Mouse (Mus musculus): ENCODE results near the gene Mipep. TPM values are rescaled to one million over a fixed set of nuclear protein-coding genes. Genes with fewer than 3 reads are reported as not detected.

Mipep gene
- polyA plus RNA-seq, 1 experiment from 2014 or later: 21.5 TPM

- no peak overlapping the region for H3K4me3 ChIP-seq (ENCODE audit: low read length)
- H3K36me3 ChIP-seq (ENCODE audit: control insufficient read depth, insufficient read depth, low read length): no peaks in the 10 kb centered on the region
- no peaks in the 10 kb centered on the region for H3K9me3 ChIP-seq (ENCODE audit: control insufficient read depth, low read length)
- no peaks in the 10 kb centered on the region for H3K27me3 ChIP-seq (ENCODE audit: control insufficient read depth, insufficient read depth, low read depth, low read length)
- peaks cover 12% of the 10 kb centered on the region for H3K4me1 ChIP-seq (replicated peaks; ENCODE audit: control insufficient read depth, insufficient read depth, low read length)
- no peak overlapping the region for H3K4me2 ChIP-seq (ENCODE audit: low read depth, low read length)
- WGBS: 25% methylated on average over 4 of the region's 4 CpGs
- peak; percentile 89 for ATAC-seq (ENCODE audit: low read depth)
- H3K9ac ChIP-seq (ENCODE audit: low read length): no peak overlapping the region
- peak overlapping the region; percentile 59 for H3K27ac ChIP-seq (ENCODE audit: low read length)
Measured at GRCm38 (mm10) chr14:60916661-60917060, 132.3 kb downstream of the Mipep start.

GRCm38 (mm10) chr14:60926011-60926410, 141.6 kb downstream of the Mipep start:
- H3K9ac ChIP-seq (ENCODE audit: low read length): no peak overlapping the region
- 100% methylated on average over 1 of the region's 1 CpGs for WGBS
- no peak overlapping the region for H3K4me2 ChIP-seq (ENCODE audit: low read depth, low read length)
- no peaks in the 10 kb centered on the region for H3K27me3 ChIP-seq (ENCODE audit: control insufficient read depth, insufficient read depth, low read depth, low read length)
- ATAC-seq (ENCODE audit: low read depth): no peak
- no peaks in the 10 kb centered on the region for H3K4me1 ChIP-seq (replicated peaks; ENCODE audit: control insufficient read depth, insufficient read depth, low read length)
- H3K36me3 ChIP-seq (ENCODE audit: control insufficient read depth, insufficient read depth, low read length): no peaks in the 10 kb centered on the region
- no peak overlapping the region for H3K27ac ChIP-seq (ENCODE audit: low read length)
- H3K9me3 ChIP-seq (ENCODE audit: control insufficient read depth, low read length): peaks cover 2% of the 10 kb centered on the region; the same call in 1 of the 2 replicates
- no peak overlapping the region for H3K4me3 ChIP-seq (ENCODE audit: low read length)

GRCm38 (mm10) chr14:60935705-60936104, 151.3 kb downstream of the Mipep start:
- no peak overlapping the region for H3K4me2 ChIP-seq (ENCODE audit: low read depth, low read length)
- WGBS: 77% methylated on average over 5 of the region's 5 CpGs
- H3K9ac ChIP-seq (ENCODE audit: low read length): no peak overlapping the region
- no peak overlapping the region for H3K4me3 ChIP-seq (ENCODE audit: low read length)
- no peaks in the 10 kb centered on the region for H3K27me3 ChIP-seq (ENCODE audit: control insufficient read depth, insufficient read depth, low read depth, low read length)
- H3K9me3 ChIP-seq (ENCODE audit: control insufficient read depth, low read length): no peaks in the 10 kb centered on the region
- H3K36me3 ChIP-seq (ENCODE audit: control insufficient read depth, insufficient read depth, low read length): no peaks in the 10 kb centered on the region
- no peak overlapping the region for H3K27ac ChIP-seq (ENCODE audit: low read length)
- no peak for ATAC-seq (ENCODE audit: low read depth)
- H3K4me1 ChIP-seq (replicated peaks; ENCODE audit: control insufficient read depth, insufficient read depth, low read length): no peaks in the 10 kb centered on the region

DNA sequence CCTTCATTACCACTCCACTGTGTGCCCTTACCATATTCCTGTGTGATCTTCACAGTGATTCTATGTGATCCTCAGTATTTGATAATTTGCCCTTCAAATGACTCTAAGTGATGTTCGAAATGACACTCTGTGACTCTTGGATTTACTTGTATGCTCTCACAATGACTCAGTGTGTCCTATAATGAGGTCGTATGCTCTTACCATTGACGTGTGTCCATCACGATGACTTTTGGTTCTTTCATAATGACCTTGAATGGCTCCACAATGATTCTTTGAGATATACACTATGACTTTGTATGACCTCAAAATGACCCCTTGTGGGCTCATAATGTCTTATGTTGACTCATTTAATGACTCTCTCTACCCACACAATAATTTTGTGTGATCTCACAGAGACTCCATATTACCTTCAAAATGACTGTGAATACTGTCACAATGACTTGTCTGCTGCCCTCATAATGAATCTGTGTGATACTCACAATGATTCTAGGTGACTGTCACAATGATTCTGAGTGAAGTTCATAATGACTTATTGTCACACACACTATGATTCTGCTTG, 153.2 kb downstream of the Mipep start:
- 88% methylated on average over 4 of the region's 4 CpGs for WGBS
- H3K4me2 ChIP-seq (ENCODE audit: low read depth, low read length): no peak overlapping the region
- H3K4me1 ChIP-seq (replicated peaks; ENCODE audit: control insufficient read depth, insufficient read depth, low read length): no peaks in the 10 kb centered on the region
- no peaks in the 10 kb centered on the region for H3K36me3 ChIP-seq (ENCODE audit: control insufficient read depth, insufficient read depth, low read length)
- H3K9me3 ChIP-seq (ENCODE audit: control insufficient read depth, low read length): no peaks in the 10 kb centered on the region
- no peak overlapping the region for H3K4me3 ChIP-seq (ENCODE audit: low read length)
- H3K27me3 ChIP-seq (ENCODE audit: control insufficient read depth, insufficient read depth, low read depth, low read length): no peaks in the 10 kb centered on the region
- no peak overlapping the region for H3K9ac ChIP-seq (ENCODE audit: low read length)
- no peak for ATAC-seq (ENCODE audit: low read depth)
- H3K27ac ChIP-seq (ENCODE audit: low read length): no peak overlapping the region

Other genes starting within 250 kb of the Mipep start
- gene Spata13, start 150.6 kb upstream of the Mipep start, polyA plus RNA-seq (2015; fragmentation: Nextera tagmentation; extraction: Ambion mirVana): 17.9 and 19.4 TPM in 2 replicates
- gene C1qtnf9, start 16.4 kb upstream of the Mipep start, polyA plus RNA-seq (2015; fragmentation: Nextera tagmentation; extraction: Ambion mirVana): 1.1 and 1.4 TPM in 2 replicates